Mouse (Mus musculus) mesoderm, embryonic 11.5 days (tissue): ENCODE measurements around the gene Slc20a1.

ENCODE experiments used
- DNase-seq: peaks from one replicate; pipeline ENCODE4 v3.0.0-alpha.2; 2012; ENCODE audit warnings: low read depth, low spot score

The Slc20a1 gene

DNA sequence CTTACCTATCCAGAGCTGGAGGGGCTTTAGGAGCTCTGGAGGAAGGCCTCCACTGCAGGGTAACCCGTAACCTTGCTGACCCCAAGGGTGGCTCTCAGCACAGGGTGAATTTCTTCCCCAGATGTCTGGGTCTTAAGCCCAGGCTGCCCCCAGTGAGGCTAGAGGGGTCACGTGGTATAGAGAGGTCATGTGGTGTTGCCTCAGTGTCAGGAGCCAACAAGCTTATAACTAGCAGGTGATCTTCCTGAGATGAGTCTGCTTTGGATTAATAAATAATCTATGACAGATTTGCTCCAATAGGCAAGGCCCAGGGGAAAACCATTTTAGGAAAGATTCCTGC, 55.0 kb downstream of the Slc20a1 start:
- DNase-seq = no peak

DNA sequence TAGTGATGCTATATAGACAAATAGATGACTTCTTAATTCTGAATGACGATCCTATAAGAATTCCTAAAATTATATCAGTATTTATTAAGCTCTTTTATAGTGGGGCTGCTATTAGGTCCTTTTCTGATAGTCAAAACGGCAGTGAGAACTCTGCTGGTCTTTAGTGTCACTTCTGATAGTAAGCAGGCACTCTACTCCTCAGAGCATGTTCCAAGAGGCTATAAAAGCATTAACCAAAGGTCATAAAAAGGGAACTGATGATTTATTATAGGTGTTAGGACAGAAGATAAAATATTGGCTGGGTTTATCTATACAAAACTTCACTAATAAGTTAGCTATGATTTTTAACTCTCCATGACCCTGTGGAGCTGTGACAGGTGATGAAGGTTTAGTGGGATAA, 55.5 kb downstream of the Slc20a1 start:
- no peak for DNase-seq

DNA sequence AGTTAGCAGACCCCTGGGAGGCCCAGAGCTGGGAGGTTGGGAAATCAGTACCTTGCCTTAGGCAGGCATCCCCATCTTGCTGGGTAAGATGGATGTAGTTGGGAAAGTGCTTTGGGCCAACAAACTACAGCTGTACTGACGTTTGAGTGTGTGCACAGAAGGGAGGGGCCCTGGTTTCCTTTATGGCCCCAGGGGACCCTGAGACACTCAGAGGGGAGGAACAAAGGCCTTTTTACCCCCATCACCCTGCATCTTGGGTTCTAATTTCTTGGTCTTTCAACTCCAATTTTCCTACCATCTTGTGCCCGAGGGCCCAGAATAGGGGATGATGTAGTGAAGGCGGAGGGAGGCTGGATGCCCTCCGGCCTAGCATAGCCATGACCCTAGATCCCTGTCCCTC, 57.4 kb downstream of the Slc20a1 start:
- no peak for DNase-seq

DNA sequence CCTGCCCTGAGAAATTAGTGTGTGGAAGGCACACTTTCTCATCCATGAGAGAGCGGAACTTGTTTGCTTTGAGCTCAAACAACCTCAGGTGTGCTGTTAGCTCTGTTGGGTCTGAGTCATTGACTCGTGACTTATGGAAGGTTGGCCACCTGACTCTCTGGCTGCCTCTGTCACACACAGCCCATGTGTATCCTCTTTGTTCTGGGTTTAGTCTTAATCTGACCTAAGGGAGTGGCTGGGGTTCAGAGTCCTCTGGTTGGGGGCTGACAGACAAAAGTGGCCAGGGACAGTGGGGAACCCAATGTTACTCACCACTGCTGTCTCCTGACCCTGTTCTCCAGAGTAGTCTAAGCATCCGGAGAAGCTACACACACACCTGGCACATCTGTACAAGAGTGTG, 59.5 kb downstream of the Slc20a1 start:
- no peak for DNase-seq

DNA sequence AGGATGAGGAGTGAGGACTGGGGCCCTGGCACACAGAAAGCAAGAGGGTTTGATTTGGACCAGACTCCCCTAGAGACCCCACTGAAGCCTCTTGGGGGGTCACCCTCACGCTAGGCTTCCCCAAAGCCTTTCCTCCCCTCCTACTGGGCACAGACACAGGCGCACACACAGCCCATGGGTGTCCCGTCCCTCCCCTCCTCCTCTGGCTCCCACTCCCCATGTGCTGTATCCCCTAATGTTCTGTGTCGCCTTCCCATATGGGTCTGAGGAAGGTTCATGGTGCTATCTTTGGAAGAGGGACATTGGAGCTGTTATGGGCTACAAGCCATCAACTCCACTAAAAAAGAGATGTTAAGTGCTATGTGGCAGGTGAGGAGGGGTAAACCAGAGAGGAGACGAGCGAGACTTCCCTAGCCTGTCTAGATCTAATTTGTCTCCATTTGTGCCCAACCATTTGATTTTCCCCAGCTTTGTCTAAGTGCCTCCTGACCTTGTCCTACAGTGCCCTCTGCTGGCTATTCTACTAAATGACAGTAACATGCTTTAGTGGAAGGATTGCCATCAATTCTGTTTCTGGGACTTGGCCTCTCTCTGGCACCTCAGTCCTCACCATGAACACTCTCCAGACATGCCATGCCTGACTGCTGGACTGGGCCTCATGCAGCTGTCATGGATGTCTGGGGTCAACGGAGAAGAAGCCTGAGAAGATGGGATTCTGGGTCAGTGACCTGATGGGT, 60.1 kb downstream of the Slc20a1 start:
- DNase-seq = peak; percentile 89

DNA sequence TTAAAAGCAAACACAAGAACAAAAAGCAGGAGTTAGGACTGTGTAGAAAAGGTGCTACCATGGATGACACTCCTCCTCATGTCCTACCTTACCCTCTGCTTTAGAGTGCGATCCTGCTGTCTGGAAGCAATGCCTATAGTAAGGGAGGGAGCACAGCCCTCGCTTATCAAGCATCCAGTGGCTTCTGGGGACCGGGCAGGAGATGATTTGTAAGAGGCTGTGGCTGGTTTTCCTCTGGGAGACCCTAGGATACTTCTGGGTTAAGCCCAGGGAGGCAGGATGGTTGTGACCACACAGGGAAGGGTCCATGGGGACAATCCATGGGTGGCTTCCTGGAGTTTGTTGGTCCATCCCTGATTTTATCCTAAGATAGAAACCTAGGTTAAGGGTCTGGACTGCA, 62.1 kb downstream of the Slc20a1 start:
- no peak for DNase-seq
